In the genomic region with DNA sequence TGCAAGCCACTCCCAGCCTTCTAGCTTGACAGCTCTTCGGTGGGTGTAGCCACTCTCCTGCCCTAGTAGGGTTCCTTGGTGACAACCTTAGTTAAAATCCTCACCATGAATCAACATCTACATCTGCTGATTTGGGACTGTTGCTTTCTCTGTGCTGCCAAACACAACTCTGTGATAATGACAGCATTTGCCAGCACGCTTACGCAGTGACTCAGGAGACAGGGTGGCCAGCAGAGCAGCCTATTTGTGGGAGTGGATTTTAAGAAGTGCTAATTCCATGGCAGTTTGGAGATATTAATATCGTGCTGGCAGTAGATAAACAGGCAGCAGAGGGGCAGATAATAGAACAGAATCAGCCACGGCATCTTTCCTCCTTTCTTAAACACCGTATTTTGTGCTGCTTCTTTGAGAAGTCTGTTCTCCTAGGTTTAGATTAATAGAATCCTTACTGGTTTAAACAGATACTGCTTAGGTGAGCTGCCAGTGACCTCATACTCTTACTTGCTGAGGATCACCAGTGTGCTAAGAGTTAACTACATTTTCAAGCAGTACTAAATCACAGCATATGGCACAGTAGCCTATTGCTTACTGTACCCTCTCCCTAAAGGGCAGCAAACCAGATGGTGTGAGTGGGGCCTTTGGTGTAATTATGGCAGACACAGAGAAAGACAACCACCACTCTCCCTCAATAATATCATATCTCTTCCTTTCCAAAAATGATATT, we compare ENCODE assay signal across 9 mouse cellular contexts.
A peak's percentile ranks its signal among the peaks of the same experiment; 100 is the strongest.
DNase-seq lines count a peak whose midpoint lies in the region; ATAC-seq and TF ChIP-seq lines count a peak whose summit lies in the region.
"Had no signal": no experiment of that assay in that cellular context is flagged by ENCODE, and none has a peak within 500 bp of the region (broad histone marks: within the 10 kb centered on the region; RNA-seq: fewer than 3 reads in every experiment).

No protein-coding gene starts in this region.

- H3K4me2 ChIP-seq in heart, embryonic 15.5 days, result no peak overlapping the region
- H3K4me2 ChIP-seq: lung, embryonic 15.5 days had no signal

- 0 out of 2 replicates have a peak overlapping the region, but pooled peaks have one; percentile 13 for H3K27ac ChIP-seq in heart, embryonic 15.5 days

- H3K4me1 ChIP-seq in heart, embryonic 15.5 days (replicated peaks), result peaks cover 33% of the 10 kb centered on the region
- H3K4me1 ChIP-seq in lung, adult 2 months (ENCODE audit: control insufficient read depth, insufficient read depth, low read length), result peaks cover 9% of the 10 kb centered on the region

- H3K9ac ChIP-seq in heart, embryonic 15.5 days, result no peak overlapping the region
- H3K9ac ChIP-seq: lung, embryonic 15.5 days had no signal

- no peak for TF ChIP-seq CTCF in lung, adult 2 months (IDR thresholded peaks at IDR 0.05; ENCODE audit: insufficient read depth, low read length)

- no peaks in the 10 kb centered on the region for H3K27me3 ChIP-seq in heart, embryonic 15.5 days
- H3K27me3 ChIP-seq: lung, embryonic 15.5 days had no signal

- H3K36me3 ChIP-seq in heart, embryonic 15.5 days, result 0 out of 2 replicates have a peak, but pooled peaks cover 5% of the 10 kb centered on the region

- TF ChIP-seq POLR2A in lung, adult 2 months (IDR thresholded peaks at IDR 0.05; ENCODE audit: borderline replicate concordance, extremely low read depth, low read depth, low read length), result no peak

- WGBS in heart, embryonic 15.5 days, result 35% methylated on average over 6 of the region's 6 CpGs
- WGBS in lung, adult 2 months, result 69% methylated on average over 6 of the region's 6 CpGs

- no peak overlapping the region for H3K4me3 ChIP-seq in heart, embryonic 15.5 days
- H3K4me3 ChIP-seq in lung, adult 2 months (replicated peaks; ENCODE audit: extremely low read depth, low read depth, low read length), result no peak overlapping the region
- H3K4me3 ChIP-seq: lung, embryonic 15.5 days had no signal

- DNase-seq in gastrocnemius, adult 18-20 months (ENCODE audit: low spot score), result peak; percentile 25
- no peak for DNase-seq in gastrocnemius, postnatal 10 days
- DNase-seq in cerebellum, adult 8-10 months, result peak; percentile 58
- DNase-seq in liver, result peak; percentile 49
- DNase-seq in adrenal gland, postnatal 10 days, result no peak
- DNase-seq in lung, postnatal 25 days (ENCODE audit: low spot score), result no peak
- no peak for DNase-seq in lung, adult 2 months

- no peak for ATAC-seq in heart, embryonic 15.5 days (replicated peaks; ENCODE audit: insufficient number of reproducible peaks, insufficient read depth, low FRiP score, low read depth)

- H3K9me3 ChIP-seq in heart, embryonic 15.5 days (replicated peaks), result no peaks in the 10 kb centered on the region
- H3K9me3 ChIP-seq: lung, embryonic 15.5 days had no signal

Comparison
In these comparisons a context has a peak if more than half of its experiments do, and no peak if none do; other contexts are left out.
1. DNase-seq: peak in gastrocnemius, adult 18-20 months (single experiment), cerebellum, adult 8-10 months (single experiment) and liver (single experiment); none in gastrocnemius, postnatal 10 days (single experiment), adrenal gland, postnatal 10 days (single experiment), lung, postnatal 25 days (single experiment) and lung, adult 2 months (single experiment).